27 mouse cellular contexts compared by ENCODE assay signal in genomic region chr16:67030918-67031317, GRCm38 (mm10).
DNase-seq lines count a peak whose midpoint lies in the region; ATAC-seq and TF ChIP-seq lines count a peak whose summit lies in the region.
"Had no signal": no experiment of that assay in that cellular context is flagged by ENCODE, and none has a peak within 500 bp of the region (broad histone marks: within the 10 kb centered on the region; RNA-seq: fewer than 3 reads in every experiment).

No protein-coding gene starts in this region.

- no peak overlapping the region for H3K4me3 ChIP-seq in forebrain, embryonic 14.5 days (ENCODE audit: low read depth, low read length)
- H3K4me3 ChIP-seq in forebrain, embryonic 16.5 days (replicated peaks; ENCODE audit: low read length), result no peak overlapping the region
- H3K4me3 ChIP-seq in hindbrain, postnatal 0 days (ENCODE audit: low read length), result no peak overlapping the region
- H3K4me3 ChIP-seq in hindbrain, embryonic 14.5 days (replicated peaks; ENCODE audit: low read length), result no peak overlapping the region
- H3K4me3 ChIP-seq in neural tube, embryonic 15.5 days (replicated peaks), result no peak overlapping the region
- H3K4me3 ChIP-seq in liver, embryonic 12.5 days, result no peak overlapping the region
- H3K4me3 ChIP-seq: embryonic facial prominence, embryonic 10.5 days; embryonic facial prominence, embryonic 13.5 days; erythroblast, embryonic 14.5 days; forebrain, embryonic 12.5 days; heart, adult 2 months; heart, embryonic 10.5 days; heart, embryonic 13.5 days; hindbrain, embryonic 12.5 days had no signal

- no peak overlapping the region for H3K9ac ChIP-seq in forebrain, embryonic 14.5 days (ENCODE audit: low read length)
- no peak overlapping the region for H3K9ac ChIP-seq in forebrain, embryonic 16.5 days (replicated peaks; ENCODE audit: low read depth, low read length)
- H3K9ac ChIP-seq in hindbrain, postnatal 0 days (replicated peaks; ENCODE audit: low read length), result no peak overlapping the region
- H3K9ac ChIP-seq in hindbrain, embryonic 14.5 days, result no peak overlapping the region
- no peak overlapping the region for H3K9ac ChIP-seq in neural tube, embryonic 15.5 days (replicated peaks)
- no peak overlapping the region for H3K9ac ChIP-seq in liver, embryonic 12.5 days
- H3K9ac ChIP-seq: embryonic facial prominence, embryonic 13.5 days; forebrain, embryonic 12.5 days; heart, embryonic 13.5 days; hindbrain, embryonic 12.5 days had no signal

- no peak for ATAC-seq in forebrain, embryonic 14.5 days
- no peak for ATAC-seq in forebrain, embryonic 16.5 days
- no peak for ATAC-seq in hindbrain, postnatal 0 days
- no peak for ATAC-seq in hindbrain, embryonic 14.5 days (ENCODE audit: low FRiP score)
- ATAC-seq in neural tube, embryonic 15.5 days (ENCODE audit: low FRiP score), result peak; percentile 72
- no peak for ATAC-seq in liver, embryonic 12.5 days
- ATAC-seq: activated CD4-positive, CD25-positive, alpha-beta regulatory T cell, adult 4 months had no signal

- 52% methylated on average over 5 of the region's 5 CpGs for WGBS in forebrain, embryonic 14.5 days
- WGBS in forebrain, embryonic 16.5 days, result 46% methylated on average over 5 of the region's 5 CpGs
- WGBS in hindbrain, postnatal 0 days, result 60% methylated on average over 5 of the region's 5 CpGs
- WGBS in hindbrain, embryonic 14.5 days, result 64% methylated on average over 5 of the region's 5 CpGs
- 33% methylated on average over 5 of the region's 5 CpGs for WGBS in neural tube, embryonic 15.5 days
- WGBS in liver, embryonic 12.5 days (ENCODE audit: insufficient replicate concordance), result 79% methylated on average over 5 of the region's 5 CpGs

- H3K9me3 ChIP-seq in forebrain, embryonic 14.5 days (replicated peaks; ENCODE audit: control insufficient read depth, low read length), result no peaks in the 10 kb centered on the region
- H3K9me3 ChIP-seq in forebrain, embryonic 16.5 days (ENCODE audit: control insufficient read depth, low read length), result no peaks in the 10 kb centered on the region
- H3K9me3 ChIP-seq in hindbrain, postnatal 0 days (ENCODE audit: low read length), result no peaks in the 10 kb centered on the region
- H3K9me3 ChIP-seq in hindbrain, embryonic 14.5 days (ENCODE audit: control insufficient read depth, low read length), result no peaks in the 10 kb centered on the region
- H3K9me3 ChIP-seq in neural tube, embryonic 15.5 days (replicated peaks), result no peaks in the 10 kb centered on the region
- no peaks in the 10 kb centered on the region for H3K9me3 ChIP-seq in liver, embryonic 12.5 days (replicated peaks)
- H3K9me3 ChIP-seq: embryonic facial prominence, embryonic 10.5 days; embryonic facial prominence, embryonic 13.5 days; forebrain, embryonic 12.5 days; heart, embryonic 10.5 days; heart, embryonic 13.5 days; hindbrain, embryonic 12.5 days had no signal

- DNase-seq in forebrain, embryonic 14.5 days (ENCODE audit: low spot score), result peak; percentile 31
- peak; percentile 18 for DNase-seq in hindbrain, postnatal 0 days (ENCODE audit: low spot score)
- no peak for DNase-seq in hindbrain, embryonic 14.5 days (ENCODE audit: low spot score)
- peak; percentile 13 for DNase-seq in brain, adult 2 months (ENCODE audit: low read depth, low spot score)
- DNase-seq: adrenal gland, postnatal 10 days; adrenal gland, postnatal 36 days; cerebellum, adult 11-12 months; cerebellum, adult 8-10 months; cerebellum, postnatal 10 days; cerebellum, postnatal 36 days; embryo, embryonic 11 days; gastrocnemius, postnatal 10 days; gastrocnemius, postnatal 36 days; heart, adult 2 months; heart, postnatal 14 days; heart, postnatal 4 days had no signal

- H3K4me2 ChIP-seq in forebrain, embryonic 14.5 days (ENCODE audit: low read length), result no peak overlapping the region
- no peak overlapping the region for H3K4me2 ChIP-seq in forebrain, embryonic 16.5 days (ENCODE audit: low read length)
- no peak overlapping the region for H3K4me2 ChIP-seq in hindbrain, postnatal 0 days (ENCODE audit: low read depth, low read length)
- no peak overlapping the region for H3K4me2 ChIP-seq in hindbrain, embryonic 14.5 days (replicated peaks)
- no peak overlapping the region for H3K4me2 ChIP-seq in neural tube, embryonic 15.5 days
- no peak overlapping the region for H3K4me2 ChIP-seq in liver, embryonic 12.5 days
- H3K4me2 ChIP-seq: embryonic facial prominence, embryonic 13.5 days; forebrain, embryonic 12.5 days; heart, embryonic 13.5 days; hindbrain, embryonic 12.5 days had no signal

- H3K27me3 ChIP-seq in forebrain, embryonic 14.5 days (replicated peaks; ENCODE audit: control insufficient read depth, insufficient read depth, low read length), result no peaks in the 10 kb centered on the region
- H3K27me3 ChIP-seq in forebrain, embryonic 16.5 days (replicated peaks; ENCODE audit: control insufficient read depth, insufficient read depth, low read length), result no peaks in the 10 kb centered on the region
- H3K27me3 ChIP-seq in hindbrain, postnatal 0 days (ENCODE audit: insufficient read depth, low read length), result no peaks in the 10 kb centered on the region
- no peaks in the 10 kb centered on the region for H3K27me3 ChIP-seq in hindbrain, embryonic 14.5 days (ENCODE audit: control insufficient read depth, insufficient read depth, low read length)
- no peaks in the 10 kb centered on the region for H3K27me3 ChIP-seq in neural tube, embryonic 15.5 days (replicated peaks)
- no peaks in the 10 kb centered on the region for H3K27me3 ChIP-seq in liver, embryonic 12.5 days (replicated peaks)
- H3K27me3 ChIP-seq: embryonic facial prominence, embryonic 13.5 days; forebrain, embryonic 12.5 days; heart, embryonic 13.5 days; hindbrain, embryonic 12.5 days had no signal

- H3K27ac ChIP-seq in forebrain, embryonic 14.5 days (ENCODE audit: low read depth, low read length), result no peak overlapping the region
- no peak overlapping the region for H3K27ac ChIP-seq in forebrain, embryonic 16.5 days (ENCODE audit: low read length)
- no peak overlapping the region for H3K27ac ChIP-seq in hindbrain, postnatal 0 days
- no peak overlapping the region for H3K27ac ChIP-seq in hindbrain, embryonic 14.5 days
- 0 out of 2 replicates have a peak overlapping the region, but pooled peaks have one; percentile 23 for H3K27ac ChIP-seq in neural tube, embryonic 15.5 days (replicated peaks)
- no peak overlapping the region for H3K27ac ChIP-seq in liver, embryonic 12.5 days
- H3K27ac ChIP-seq: embryonic facial prominence, embryonic 10.5 days; embryonic facial prominence, embryonic 13.5 days; forebrain, embryonic 12.5 days; heart, adult 2 months; heart, embryonic 10.5 days; heart, embryonic 13.5 days; hindbrain, embryonic 12.5 days had no signal

- H3K36me3 ChIP-seq in forebrain, embryonic 14.5 days (ENCODE audit: control insufficient read depth, insufficient read depth, low read length), result no peaks in the 10 kb centered on the region
- no peaks in the 10 kb centered on the region for H3K36me3 ChIP-seq in forebrain, embryonic 16.5 days (ENCODE audit: control insufficient read depth, insufficient read depth)
- H3K36me3 ChIP-seq in hindbrain, postnatal 0 days (ENCODE audit: insufficient read depth, low read length), result no peaks in the 10 kb centered on the region
- no peaks in the 10 kb centered on the region for H3K36me3 ChIP-seq in hindbrain, embryonic 14.5 days (replicated peaks; ENCODE audit: control insufficient read depth, insufficient read depth)
- no peaks in the 10 kb centered on the region for H3K36me3 ChIP-seq in neural tube, embryonic 15.5 days
- H3K36me3 ChIP-seq in liver, embryonic 12.5 days, result no peaks in the 10 kb centered on the region
- H3K36me3 ChIP-seq: embryonic facial prominence, embryonic 10.5 days; embryonic facial prominence, embryonic 13.5 days; forebrain, embryonic 12.5 days; heart, embryonic 10.5 days; heart, embryonic 13.5 days; hindbrain, embryonic 12.5 days had no signal

- no peak for TF ChIP-seq CTCF in hindbrain, postnatal 0 days (IDR thresholded peaks at IDR 0.05; ENCODE audit: low read depth)

- no peaks in the 10 kb centered on the region for H3K4me1 ChIP-seq in forebrain, embryonic 14.5 days (ENCODE audit: control insufficient read depth, insufficient read depth, low read length)
- no peaks in the 10 kb centered on the region for H3K4me1 ChIP-seq in forebrain, embryonic 16.5 days (replicated peaks; ENCODE audit: control insufficient read depth, insufficient read depth, low read length)
- no peaks in the 10 kb centered on the region for H3K4me1 ChIP-seq in hindbrain, postnatal 0 days (ENCODE audit: insufficient read depth, low read length)
- no peaks in the 10 kb centered on the region for H3K4me1 ChIP-seq in hindbrain, embryonic 14.5 days (replicated peaks; ENCODE audit: control insufficient read depth, insufficient read depth, low read length)
- 0 out of 2 replicates have a peak, but pooled peaks cover 2% of the 10 kb centered on the region for H3K4me1 ChIP-seq in neural tube, embryonic 15.5 days
- H3K4me1 ChIP-seq in liver, embryonic 12.5 days, result no peaks in the 10 kb centered on the region
- H3K4me1 ChIP-seq: embryonic facial prominence, embryonic 10.5 days; embryonic facial prominence, embryonic 13.5 days; forebrain, embryonic 12.5 days; heart, embryonic 10.5 days; heart, embryonic 13.5 days; hindbrain, embryonic 12.5 days had no signal
